Mouse (Mus musculus) liver, embryonic 14.5 days (tissue): ENCODE data around the gene Prrx2. TPM values are rescaled to one million over a fixed set of nuclear protein-coding genes. Genes with fewer than 3 reads are reported as not detected.

Experiments used
- ATAC-seq: fragments of 200-750 bp; cut with Nextera tagmentation; 2 replicates; pipeline ENCODE4 v1.8.0; 2017; ENCODE audit warnings: moderate number of reproducible peaks, mild to moderate bottlenecking, moderate library complexity; ENCODE audit not compliant: insufficient read depth
- DNase-seq, 3 experiments: peaks; one replicate each; pipeline ENCODE4 v3.0.0-alpha.2; 2012 to 2013; ENCODE audit warnings: low read depth in 3 of 3, low spot score in 3 of 3
- H3K27ac ChIP-seq: fragments of 300-500 bp; sonication (generic); 2 replicates; pipeline ENCODE4 v1.5.1; 2014; ENCODE audit warnings: moderate library complexity, mild to moderate bottlenecking, control low read depth, inconsistent platforms
- H3K27me3 ChIP-seq: fragments of 300-500 bp; sonication (generic); 2 replicates; pipeline ENCODE4 v1.6.1; 2014; ENCODE audit warnings: mild to moderate bottlenecking, low read length, moderate library complexity; ENCODE audit not compliant: control insufficient read depth, insufficient read depth
- H3K36me3 ChIP-seq: fragments of 300-500 bp; sonication (generic); replicated peaks from 2 replicates; pipeline ENCODE4 v1.6.1; 2014; ENCODE audit warnings: low read depth; ENCODE audit not compliant: control insufficient read depth, insufficient read depth
- H3K4me1 ChIP-seq, 2 experiments: fragments of 200-500 bp in 1 of 2; fragments of 300-500 bp in 1 of 2; sonication (generic) in 1 of 2; replicated peaks; 2 replicates each; pipeline ENCODE4 v1.6.1; 2012 to 2014; ENCODE audit warnings: antibody characterized with exemption in 1 of 2, inconsistent platforms in 1 of 2, low read length in 1 of 2; ENCODE audit not compliant: control insufficient read depth in 2 of 2, insufficient read depth in 2 of 2
- H3K4me2 ChIP-seq: fragments of 300-500 bp; sonication (generic); 2 replicates; pipeline ENCODE4 v1.6.1; 2014; ENCODE audit warnings: low read depth, mild to moderate bottlenecking, control low read depth, moderate library complexity
- H3K4me3 ChIP-seq, 2 experiments: fragments of 200-500 bp in 1 of 2; fragments of 300-500 bp in 1 of 2; sonication (generic) in 1 of 2; 2 replicates each; pipeline ENCODE4 v1.5.1; 2012 to 2014; ENCODE audit warnings: low read depth in 2 of 2, low read length in 2 of 2, mild to moderate bottlenecking in 2 of 2, control low read depth in 1 of 2, inconsistent platforms in 1 of 2, moderate library complexity in 1 of 2; ENCODE audit not compliant: insufficient read depth in 1 of 2
- H3K9ac ChIP-seq: fragments of 300-500 bp; sonication (generic); replicated peaks from 2 replicates; pipeline ENCODE4 v1.6.1; 2014; ENCODE audit warnings: mild to moderate bottlenecking, control low read depth, moderate library complexity
- H3K9me3 ChIP-seq: fragments of 300-500 bp; sonication (generic); 2 replicates; pipeline ENCODE4 v1.6.1; 2016; ENCODE audit warnings: low read length, mixed read lengths; ENCODE audit not compliant: control insufficient read depth
- CTCF ChIP-seq: IDR thresholded peaks from 2 replicates; pipeline ENCODE4 v1.5.1; 2016; ENCODE audit warnings: antibody characterized with exemption, low read depth, control low read depth
- EP300 ChIP-seq: IDR thresholded peaks from 2 replicates; pipeline ENCODE4 v1.6.1; 2016; ENCODE audit warnings: antibody characterized with exemption, low read depth
- WGBS: fragments of 180-500 bp; shearing (Covaris S2); extraction: QIAGEN DNeasy Blood & Tissue Kit; methylation state at CpG from one replicate; pipeline ENCODE4 v1.1.7; 2014; ENCODE audit not compliant: insufficient replicate concordance; 5-methylcytosine and 5-hydroxymethylcytosine counted together
- polyA plus RNA-seq, 2 experiments: library from polyadenylated mRNA; depleted of rRNA in 1 of 2; stranded (reverse) in 1 of 2; unstranded in 1 of 2; fragments of >200 nt; fragmentation: Nextera tagmentation in 1 of 2; extraction: Ambion mirVana in 1 of 2; gene quantifications; 2 replicates each; pipeline versions ENCODE4 v1.2.1 to v1.2.3; 2012 to 2014

Prrx2 gene
- polyA plus RNA-seq, 2 experiments, result 0.49 TPM; not detected in 1

- no peak for TF ChIP-seq CTCF
- TF ChIP-seq EP300, result no peak
- Histone ChIP-seq H3K27ac (no peak overlapping the region), H3K4me2 (no peak overlapping the region), H3K4me1 (no peaks in the 10 kb centered on the region; a peak in 1 of 4 replicates), H3K27me3 (peaks cover 11% of the 10 kb centered on the region), H3K9me3 (no peaks in the 10 kb centered on the region), H3K9ac (no peak overlapping the region), H3K36me3 (no peaks in the 10 kb centered on the region), H3K4me3 (no peak overlapping the region)
- DNase-seq (no peak), ATAC-seq (no peak)
- 23% methylated on average over 6 of the region's 6 CpGs for WGBS
Measured at GRCm38 (mm10) chr2:30850581-30850980, 15.8 kb downstream of the Prrx2 start.

DNA sequence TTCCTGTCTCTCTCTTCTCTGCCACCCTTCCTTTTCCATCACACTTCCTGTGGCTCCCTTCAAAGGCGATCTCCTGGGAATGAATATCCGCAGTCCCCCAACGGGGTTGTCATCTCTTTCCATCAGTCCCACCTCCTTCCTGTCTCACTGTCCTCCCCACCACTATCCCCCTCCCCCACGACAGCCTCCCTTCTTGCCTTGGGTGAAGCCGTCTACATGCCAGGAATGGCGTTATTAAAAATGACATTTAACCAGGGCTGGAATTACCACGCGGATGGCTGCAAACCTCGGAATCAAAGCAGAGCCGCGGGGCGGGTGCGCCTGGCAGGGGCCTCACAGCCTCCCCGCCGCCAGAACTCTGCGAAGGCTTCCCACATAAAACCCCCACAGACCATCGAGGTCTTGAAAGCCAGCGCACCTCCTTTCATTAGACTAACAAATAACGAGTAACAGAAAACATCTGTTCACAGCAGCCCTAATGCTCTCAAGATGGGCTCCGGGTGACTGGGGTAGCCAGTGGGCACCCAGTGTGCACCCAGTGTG is 18.1 kb downstream of the Prrx2 start:
- no peak overlapping the region for H3K4me3 ChIP-seq
- WGBS, result 34% methylated on average over 20 of the region's 20 CpGs
- H3K27me3 ChIP-seq, result no peaks in the 10 kb centered on the region; the same call in 1 of the 2 replicates
- H3K9ac ChIP-seq, result no peak overlapping the region
- no peaks in the 10 kb centered on the region for H3K4me1 ChIP-seq
- H3K36me3 ChIP-seq, result no peaks in the 10 kb centered on the region
- no peak overlapping the region for H3K4me2 ChIP-seq
- H3K27ac ChIP-seq, result no peak overlapping the region
- no peak for TF ChIP-seq EP300
- TF ChIP-seq CTCF, result no peak
- DNase-seq (no peak), ATAC-seq (no peak)
- no peaks in the 10 kb centered on the region for H3K9me3 ChIP-seq

DNA sequence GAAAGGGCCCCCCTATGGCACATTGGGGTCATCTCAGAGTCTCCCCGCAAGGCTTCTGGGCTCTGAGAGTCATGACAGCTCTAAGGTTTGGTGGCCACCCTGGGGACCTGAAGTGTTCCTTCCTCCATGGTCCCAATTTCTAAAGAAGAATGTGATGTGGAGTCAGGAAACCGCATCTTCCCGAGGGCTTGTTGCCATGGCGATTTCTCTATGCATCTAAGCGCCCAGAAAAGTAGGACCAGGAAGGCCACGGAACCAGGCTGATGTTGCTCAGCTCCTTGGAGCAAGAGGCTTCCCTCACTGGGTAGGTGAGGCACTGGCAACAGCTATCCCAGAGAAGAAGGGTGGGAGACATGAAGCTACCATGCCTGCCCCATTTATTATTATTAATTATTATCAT is 22.3 kb downstream of the Prrx2 start:
- no peak overlapping the region for H3K9ac ChIP-seq
- 56% methylated on average over 6 of the region's 6 CpGs for WGBS
- H3K36me3 ChIP-seq, result no peaks in the 10 kb centered on the region
- no peak for DNase-seq
- H3K27me3 ChIP-seq, result no peaks in the 10 kb centered on the region; the same call in 1 of the 2 replicates
- H3K4me2 ChIP-seq, result no peak overlapping the region
- no peak overlapping the region for H3K4me3 ChIP-seq
- no peak for ATAC-seq
- no peak for TF ChIP-seq CTCF
- TF ChIP-seq EP300, result no peak
- H3K9me3 ChIP-seq, result no peaks in the 10 kb centered on the region
- H3K27ac ChIP-seq, result no peak overlapping the region
- H3K4me1 ChIP-seq, result no peaks in the 10 kb centered on the region

DNA sequence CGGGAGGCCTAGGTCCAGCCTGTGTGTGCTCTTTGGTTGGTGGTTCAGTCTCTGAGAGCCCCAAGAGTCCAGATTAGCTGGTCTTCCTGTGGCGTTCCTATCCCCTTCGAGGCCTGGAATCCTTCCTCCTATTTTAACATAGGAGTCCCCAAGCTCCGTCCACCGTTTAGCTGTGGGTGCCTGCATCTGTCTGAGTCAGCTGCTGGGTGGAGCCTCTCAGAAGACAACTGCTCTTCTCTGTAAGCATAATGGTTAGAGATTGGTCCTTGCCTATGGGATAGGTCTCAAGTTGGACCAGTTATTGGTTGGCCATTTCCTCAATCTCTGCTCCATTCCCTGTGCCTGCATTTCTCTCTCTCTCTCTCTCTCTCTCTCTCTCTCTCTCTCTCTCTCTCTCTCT is 25.0 kb downstream of the Prrx2 start:
- H3K4me3 ChIP-seq, result no peak overlapping the region
- H3K9me3 ChIP-seq, result no peaks in the 10 kb centered on the region
- no peak overlapping the region for H3K9ac ChIP-seq
- H3K4me1 ChIP-seq, result no peaks in the 10 kb centered on the region
- H3K36me3 ChIP-seq, result no peaks in the 10 kb centered on the region
- WGBS, result 51% methylated on average over 5 of the region's 5 CpGs
- DNase-seq, result no peak
- TF ChIP-seq CTCF (no peak), EP300 (no peak)
- no peak for ATAC-seq
- peaks cover 11% of the 10 kb centered on the region for H3K27me3 ChIP-seq
- H3K27ac ChIP-seq, result no peak overlapping the region
- H3K4me2 ChIP-seq, result no peak overlapping the region

- Histone ChIP-seq H3K27me3 (peaks cover 16% of the 10 kb centered on the region), H3K27ac (no peak overlapping the region), H3K9ac (no peak overlapping the region), H3K4me3 (no peak overlapping the region), H3K36me3 (no peaks in the 10 kb centered on the region), H3K9me3 (no peaks in the 10 kb centered on the region), H3K4me1 (no peaks in the 10 kb centered on the region), H3K4me2 (no peak overlapping the region)
- no peak for DNase-seq
- WGBS, result 48% methylated on average over 4 of the region's 4 CpGs
- TF ChIP-seq CTCF (no peak), EP300 (no peak)
- ATAC-seq, result no peak
Measured at GRCm38 (mm10) chr2:30862081-30862480, 27.3 kb downstream of the Prrx2 start.
